Mouse (Mus musculus) bone marrow, adult 2 months (tissue): ENCODE data around the gene Grm5.

Experiments
- CTCF ChIP-seq: fragments of 200-500 bp; IDR thresholded peaks from 2 replicates; pipeline ENCODE4 v1.5.1; 2011; ENCODE audit warnings: low read length, control low read depth; ENCODE audit not compliant: control insufficient read depth, insufficient read depth
- POLR2A ChIP-seq: fragments of 200-500 bp; IDR thresholded peaks from 2 replicates; pipeline ENCODE4 v1.6.1; 2011; ENCODE audit warnings: low read depth, mild to moderate bottlenecking, control low read depth, low read length, borderline replicate concordance; ENCODE audit not compliant: control insufficient read depth

GRCm38 (mm10) chr7:87793896-87794295, 209.9 kb downstream of the Grm5 start:
- TF ChIP-seq POLR2A, result no peak
- TF ChIP-seq CTCF, result no peak
